ENCODE assay signal across 8 mouse cellular contexts in the genomic region with DNA sequence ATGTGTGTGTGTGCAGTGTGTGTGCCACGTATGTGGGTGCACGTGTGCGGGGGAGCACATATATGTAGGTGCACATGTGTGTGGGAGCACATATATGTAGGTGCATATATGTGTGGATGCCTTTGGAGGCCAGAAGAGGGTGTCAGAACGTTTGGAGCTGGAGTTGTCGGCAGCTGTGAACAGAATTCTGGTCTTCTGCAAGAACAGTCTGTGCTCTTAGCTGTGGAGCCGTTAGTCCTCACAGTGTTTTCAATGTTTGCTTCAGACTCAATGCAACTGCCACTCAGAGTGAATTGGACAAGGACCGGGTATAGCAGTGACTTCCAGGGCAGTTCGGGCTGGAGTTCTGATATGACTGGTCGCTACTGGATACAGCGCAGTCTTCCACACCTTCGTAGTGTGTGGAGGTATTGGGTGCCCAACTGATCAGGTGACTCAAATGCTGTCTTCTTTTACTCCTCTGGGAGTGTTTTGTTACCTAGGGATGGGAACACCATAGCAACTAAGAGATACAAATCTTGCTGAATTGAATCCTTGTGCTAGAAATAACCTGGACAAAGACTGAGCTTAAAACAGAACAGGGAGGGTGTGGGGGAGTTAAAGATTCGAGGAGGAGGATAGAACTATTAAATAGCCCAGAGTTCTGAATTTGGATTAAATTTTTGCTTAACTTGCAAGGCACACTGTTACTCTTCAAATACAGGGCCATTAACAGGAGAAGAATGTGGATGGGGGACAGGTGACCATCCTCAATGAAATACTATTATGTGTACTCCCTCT. TPM values are rescaled to one million over a fixed set of nuclear protein-coding genes. Genes with fewer than 3 reads are reported as not detected.
DNase-seq lines count a peak whose midpoint lies in the region; ATAC-seq lines count a peak whose summit lies in the region.

No protein-coding gene starts in this region.

- H3K4me3 ChIP-seq in kidney, embryonic 16.5 days (ENCODE audit: low read length) = peak overlapping the region; percentile 77
- H3K4me3 ChIP-seq in hindbrain, embryonic 14.5 days (replicated peaks; ENCODE audit: low read length) = peak overlapping the region; percentile 72
- H3K4me3 ChIP-seq in midbrain, embryonic 16.5 days (ENCODE audit: low read depth, low read length) = peak overlapping the region; percentile 85

- H3K4me2 ChIP-seq in kidney, embryonic 16.5 days (replicated peaks; ENCODE audit: low read depth, low read length) = peak overlapping the region; percentile 96
- peak overlapping the region; percentile 91 for H3K4me2 ChIP-seq in hindbrain, embryonic 14.5 days (replicated peaks)
- peak overlapping the region; percentile 87 for H3K4me2 ChIP-seq in midbrain, embryonic 16.5 days (ENCODE audit: low read length)

- H3K9me3 ChIP-seq in kidney, embryonic 16.5 days (ENCODE audit: low read length) = no peaks in the 10 kb centered on the region
- 0 out of 2 replicates have a peak, but pooled peaks cover 4% of the 10 kb centered on the region for H3K9me3 ChIP-seq in hindbrain, embryonic 14.5 days (ENCODE audit: control insufficient read depth, low read length)
- H3K9me3 ChIP-seq in midbrain, embryonic 16.5 days (replicated peaks; ENCODE audit: control insufficient read depth, low read length, poor library complexity, severe bottlenecking) = peaks cover 14% of the 10 kb centered on the region

- no peak for ATAC-seq in kidney, embryonic 16.5 days (ENCODE audit: low FRiP score, low TSS enrichment)
- no peak; the same call in 1 of the 2 replicates for ATAC-seq in hindbrain, embryonic 14.5 days (ENCODE audit: low FRiP score)
- ATAC-seq in midbrain, embryonic 16.5 days = no peak

- H3K4me1 ChIP-seq in kidney, embryonic 16.5 days (ENCODE audit: insufficient read depth, low read length) = peaks cover 15% of the 10 kb centered on the region
- H3K4me1 ChIP-seq in hindbrain, embryonic 14.5 days (replicated peaks; ENCODE audit: control insufficient read depth, insufficient read depth, low read length) = peaks cover 13% of the 10 kb centered on the region
- peaks cover 8% of the 10 kb centered on the region; the same call in 1 of the 2 replicates for H3K4me1 ChIP-seq in midbrain, embryonic 16.5 days (ENCODE audit: control insufficient read depth, insufficient read depth, low read length)

- no peaks in the 10 kb centered on the region for H3K27me3 ChIP-seq in kidney, embryonic 16.5 days (ENCODE audit: insufficient read depth, low read length)
- no peaks in the 10 kb centered on the region for H3K27me3 ChIP-seq in hindbrain, embryonic 14.5 days (ENCODE audit: control insufficient read depth, insufficient read depth, low read length)
- no peaks in the 10 kb centered on the region for H3K27me3 ChIP-seq in midbrain, embryonic 16.5 days (ENCODE audit: control insufficient read depth, insufficient read depth, low read depth, low read length)

- no peak for DNase-seq in kidney, postnatal 14 days
- peak; percentile 69 for DNase-seq in brain, adult 2 months (ENCODE audit: low read depth, low spot score)
- DNase-seq in hindbrain, embryonic 14.5 days (ENCODE audit: low spot score) = no peak
- no peak for DNase-seq in cerebellum, postnatal 14 days
- no peak for DNase-seq in gastrocnemius, postnatal 10 days
- DNase-seq in kidney, adult 9 months = no peak

- H3K36me3 ChIP-seq in kidney, embryonic 16.5 days (ENCODE audit: insufficient read depth, low read length) = 0 out of 2 replicates have a peak, but pooled peaks cover 3% of the 10 kb centered on the region
- no peaks in the 10 kb centered on the region for H3K36me3 ChIP-seq in hindbrain, embryonic 14.5 days (replicated peaks; ENCODE audit: control insufficient read depth, insufficient read depth)
- H3K36me3 ChIP-seq in midbrain, embryonic 16.5 days (ENCODE audit: control insufficient read depth, insufficient read depth, low read length) = peaks cover 7% of the 10 kb centered on the region; the same call in 1 of the 2 replicates

- 80% methylated on average over 12 of the region's 12 CpGs for WGBS in kidney, embryonic 16.5 days
- 85% methylated on average over 12 of the region's 12 CpGs for WGBS in hindbrain, embryonic 14.5 days
- 79% methylated on average over 12 of the region's 12 CpGs for WGBS in midbrain, embryonic 16.5 days

- peak overlapping the region; percentile 88; the same call in 1 of the 2 replicates for H3K27ac ChIP-seq in kidney, embryonic 16.5 days (ENCODE audit: low read length)
- H3K27ac ChIP-seq in hindbrain, embryonic 14.5 days = peak overlapping the region; percentile 86; the same call in 1 of the 2 replicates
- peak overlapping the region; percentile 93 for H3K27ac ChIP-seq in midbrain, embryonic 16.5 days (ENCODE audit: low read length)

- H3K9ac ChIP-seq in kidney, embryonic 16.5 days (replicated peaks; ENCODE audit: low read length) = peak overlapping the region; percentile 91
- peak overlapping the region; percentile 85; the same call in 1 of the 2 replicates for H3K9ac ChIP-seq in hindbrain, embryonic 14.5 days
- H3K9ac ChIP-seq in midbrain, embryonic 16.5 days (ENCODE audit: low read depth, low read length) = peak overlapping the region; percentile 98

RNA-seq across cellular contexts. Expression of a gene that starts 1.0 kb away (rescaled TPM):
- 5.3 and 5.5 TPM in 2 replicates for polyA plus RNA-seq in kidney, embryonic 16.5 days (2015; fragmentation: Nextera tagmentation; extraction: Ambion mirVana)
- 23.0 and 26.1 TPM in 2 replicates for polyA plus RNA-seq in hindbrain, embryonic 14.5 days (2014; fragmentation: Nextera tagmentation; extraction: Ambion mirVana)
- 17.5 and 18.5 TPM in 2 replicates for polyA plus RNA-seq in midbrain, embryonic 16.5 days (2015; fragmentation: Nextera tagmentation; extraction: Ambion mirVana)
- total RNA-seq in gastrocnemius, postnatal 10 days (2021) = 1 to 10 TPM; 6.9 to 7.0 TPM
